Mouse (Mus musculus): ENCODE measurements around the gene Sec1. TPM values are rescaled to one million over a fixed set of nuclear protein-coding genes. Genes with fewer than 3 reads are reported as not detected.

Gene Sec1
- total RNA-seq, 1 experiment = 4.5 TPM

DNA sequence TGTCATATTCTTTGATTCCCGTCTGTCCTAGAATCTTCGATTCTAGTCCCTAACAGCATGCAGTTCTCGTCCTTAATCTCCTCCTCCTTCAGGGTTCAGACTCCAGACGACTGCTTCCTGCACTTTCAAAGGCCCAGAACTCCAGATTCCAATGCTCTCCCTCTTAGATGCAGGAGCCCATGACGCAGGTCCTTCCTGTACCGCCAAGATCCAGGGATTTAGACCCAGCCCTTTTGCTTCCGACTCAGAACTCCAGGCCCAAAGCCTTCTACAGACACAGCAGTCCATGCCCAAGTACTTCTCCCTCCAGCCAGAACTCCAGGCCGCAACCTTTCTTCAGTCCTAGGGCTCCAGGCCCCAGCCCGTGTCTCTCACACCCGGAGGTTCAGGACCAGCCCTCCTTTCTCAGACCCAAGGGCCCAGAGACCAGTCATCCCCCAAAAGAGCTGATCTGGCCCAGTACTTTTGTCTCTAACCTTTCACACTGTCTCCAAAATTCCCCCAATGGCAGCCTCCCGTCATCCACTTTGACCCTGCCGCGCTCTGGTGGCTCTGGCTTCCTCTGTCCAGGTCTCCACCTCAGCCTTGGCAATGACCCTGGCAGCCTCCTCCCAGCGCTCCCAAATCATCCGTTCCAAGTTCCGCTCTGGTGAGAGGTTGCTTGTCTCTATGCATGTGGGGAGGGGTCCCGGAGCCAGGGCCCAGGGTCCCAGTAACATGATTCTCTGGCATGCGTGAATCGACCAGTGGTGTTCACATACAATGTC, 53.8 kb downstream of the Sec1 start:
- no peak for TF ChIP-seq CHD2 (IDR thresholded peaks at IDR 0.05; ENCODE audit: low read depth, low read length)
- no peak for TF ChIP-seq ZC3H11A (IDR thresholded peaks at IDR 0.05; ENCODE audit: borderline replicate concordance, low read depth, low read length)
- H3K27ac ChIP-seq (ENCODE audit: insufficient read depth, low read depth, low read length, poor library complexity, severe bottlenecking) = no peak overlapping the region
- in situ Hi-C loops (cut with MboI; ENCODE audit: low sequenced_read_pairs in 2 of 2, unreplicated experiment in 2 of 2) = no loop called here

GRCm38 (mm10) chr7:45639561-45640027, 54.6 kb downstream of the Sec1 start, which contains the start of gene Mamstr:
Gene Mamstr (plus strand): TSS chr7:45639977.
- Histone ChIP-seq H3K4me3 (ENCODE audit: insufficient read depth in 1 of 2, low read depth in 1 of 2, low read length in 2 of 2, poor library complexity in 1 of 2, severe bottlenecking in 1 of 2) (peak within 1 kb of the TSS in 1 of 2 experiments; percentile 10; a peak in 1 of 4 replicates), H3K27ac (ENCODE audit: insufficient read depth, low read depth, low read length, poor library complexity, severe bottlenecking) (no peak within 1 kb of the TSS), H3K36me3 (ENCODE audit: control insufficient read depth, insufficient read depth, low read length, poor library complexity, severe bottlenecking) (peaks cover 2% of the 10 kb centered on the region; the same call in 1 of the 2 replicates), H3K9me3 (ENCODE audit: control insufficient read depth, insufficient read depth, low read depth, low read length) (no peaks in the 10 kb centered on the region), H3K4me1 (ENCODE audit: control insufficient read depth in 2 of 2, insufficient read depth in 2 of 2, low read length in 2 of 2, poor library complexity in 1 of 2) (peaks cover 1 to 16% of the 10 kb centered on the region in 2 experiments; a peak in 2 of 4 replicates), H3K9ac (ENCODE audit: insufficient read depth, low read depth, low read length, poor library complexity, severe bottlenecking) (no peak within 1 kb of the TSS)
- TF ChIP-seq CHD2 (IDR thresholded peaks at IDR 0.05; ENCODE audit: low read depth, low read length) (no peak), ZC3H11A (IDR thresholded peaks at IDR 0.05; ENCODE audit: borderline replicate concordance, low read depth, low read length) (no peak), ZNF384 (IDR thresholded peaks at IDR 0.05; ENCODE audit: low read depth, low read length) (no peak), HCFC1 (IDR thresholded peaks at IDR 0.05; ENCODE audit: borderline replicate concordance, insufficient read depth, low read length) (no peak), MAFK (IDR thresholded peaks at IDR 0.05; ENCODE audit: insufficient read depth, low read depth, low read length) (no peak)
- DNase-seq (ENCODE audit: low read depth, low spot score) = no peak
- in situ Hi-C loops (cut with MboI; ENCODE audit: low sequenced_read_pairs in 2 of 2, unreplicated experiment in 2 of 2) = no loop called here

More for the DNA sequence above, 53.8 kb downstream of the Sec1 start:
- no peak for DNase-seq (ENCODE audit: low read depth, low spot score)
- Histone ChIP-seq H3K9ac (ENCODE audit: insufficient read depth, low read depth, low read length, poor library complexity, severe bottlenecking) (no peak overlapping the region), H3K9me3 (ENCODE audit: control insufficient read depth, insufficient read depth, low read depth, low read length) (no peaks in the 10 kb centered on the region), H3K4me1 (ENCODE audit: control insufficient read depth in 2 of 2, insufficient read depth in 2 of 2, low read length in 2 of 2, poor library complexity in 1 of 2) (peaks cover 1 to 17% of the 10 kb centered on the region in 2 experiments; a peak in 2 of 4 replicates), H3K4me3 (ENCODE audit: insufficient read depth in 1 of 2, low read depth in 1 of 2, low read length in 2 of 2, poor library complexity in 1 of 2, severe bottlenecking in 1 of 2) (no peak overlapping the region), H3K36me3 (ENCODE audit: control insufficient read depth, insufficient read depth, low read length, poor library complexity, severe bottlenecking) (peaks cover 2% of the 10 kb centered on the region; the same call in 1 of the 2 replicates)

DNA sequence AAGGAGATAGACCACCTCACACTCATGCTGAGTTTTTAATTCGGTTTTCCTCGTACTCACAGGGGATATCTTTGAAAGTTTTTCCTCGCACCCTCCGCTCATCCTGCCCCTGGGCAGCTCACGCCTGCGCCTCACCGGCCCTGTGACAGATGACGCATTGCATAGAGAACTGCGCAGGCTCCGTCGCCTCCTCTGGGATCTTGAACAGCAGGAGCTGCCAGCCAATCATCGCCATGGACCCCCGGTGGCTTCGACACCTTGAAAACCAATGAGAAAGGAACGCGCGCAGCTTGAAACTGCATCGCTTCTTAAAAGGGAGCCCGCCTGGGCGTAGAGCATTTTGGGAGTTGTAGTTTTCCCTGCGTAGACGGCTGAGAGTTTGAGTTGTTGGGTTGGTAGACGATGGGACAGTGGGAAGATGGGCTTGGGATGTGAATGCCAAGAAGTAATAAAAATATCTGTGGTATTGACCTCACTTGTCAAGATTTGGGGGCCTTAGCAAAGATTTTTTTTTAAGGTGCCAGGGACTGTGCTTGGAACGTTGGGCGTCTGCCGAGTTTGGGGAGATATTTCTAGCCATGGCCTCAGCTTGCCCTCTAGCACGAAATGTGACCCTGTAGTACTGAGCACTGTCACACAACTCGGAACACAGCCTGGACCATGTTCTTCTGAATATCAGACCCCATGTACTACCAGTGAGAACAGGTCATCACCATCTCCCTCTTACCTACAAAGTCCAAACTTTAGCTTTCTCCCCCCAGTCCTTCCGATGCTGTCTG, 55.4 kb downstream of the Sec1 start:
- Histone ChIP-seq H3K27ac (ENCODE audit: insufficient read depth, low read depth, low read length, poor library complexity, severe bottlenecking) (no peak overlapping the region), H3K4me3 (ENCODE audit: insufficient read depth in 1 of 2, low read depth in 1 of 2, low read length in 2 of 2, poor library complexity in 1 of 2, severe bottlenecking in 1 of 2) (no peak overlapping the region; a peak in 1 of 4 replicates), H3K4me1 (ENCODE audit: control insufficient read depth in 2 of 2, insufficient read depth in 2 of 2, low read length in 2 of 2, poor library complexity in 1 of 2) (peaks cover 1 to 12% of the 10 kb centered on the region in 2 experiments; a peak in 2 of 4 replicates), H3K9me3 (ENCODE audit: control insufficient read depth, insufficient read depth, low read depth, low read length) (no peaks in the 10 kb centered on the region), H3K9ac (ENCODE audit: insufficient read depth, low read depth, low read length, poor library complexity, severe bottlenecking) (no peak overlapping the region), H3K36me3 (ENCODE audit: control insufficient read depth, insufficient read depth, low read length, poor library complexity, severe bottlenecking) (peaks cover 2% of the 10 kb centered on the region; the same call in 1 of the 2 replicates)
- in situ Hi-C loops (cut with MboI; ENCODE audit: low sequenced_read_pairs in 2 of 2, unreplicated experiment in 2 of 2) = no loop called here
- peak; percentile 90 for DNase-seq (ENCODE audit: low read depth, low spot score)
- TF ChIP-seq CHD2 (IDR thresholded peaks at IDR 0.05; ENCODE audit: low read depth, low read length) (no peak), HCFC1 (IDR thresholded peaks at IDR 0.05; ENCODE audit: borderline replicate concordance, insufficient read depth, low read length) (peak; percentile 92)

DNA sequence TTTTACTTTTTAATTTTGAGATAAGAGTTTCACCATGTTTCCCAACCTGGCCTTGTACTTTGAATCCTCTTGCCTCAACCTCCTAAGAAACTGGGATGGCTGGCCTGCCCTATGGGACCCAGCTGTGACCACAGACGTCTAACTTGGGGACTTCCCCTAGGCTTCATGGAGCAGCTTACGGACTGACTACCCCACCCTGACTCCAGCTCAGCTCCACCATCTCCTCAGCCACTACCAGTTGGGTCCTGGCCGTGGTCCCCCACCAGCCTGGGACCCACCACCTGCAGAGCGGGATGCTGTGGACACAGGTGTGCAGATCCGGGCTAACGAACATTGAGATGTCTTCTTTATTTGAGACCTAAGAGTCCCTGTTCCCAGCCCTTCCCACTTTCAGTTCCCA, 56.5 kb downstream of the Sec1 start:
- TF ChIP-seq ZC3H11A (IDR thresholded peaks at IDR 0.05; ENCODE audit: borderline replicate concordance, low read depth, low read length) (no peak), ZNF384 (IDR thresholded peaks at IDR 0.05; ENCODE audit: low read depth, low read length) (no peak), MAFK (IDR thresholded peaks at IDR 0.05; ENCODE audit: insufficient read depth, low read depth, low read length) (no peak), CHD2 (IDR thresholded peaks at IDR 0.05; ENCODE audit: low read depth, low read length) (no peak), HCFC1 (IDR thresholded peaks at IDR 0.05; ENCODE audit: borderline replicate concordance, insufficient read depth, low read length) (no peak)
- in situ Hi-C loops (cut with MboI; ENCODE audit: low sequenced_read_pairs in 2 of 2, unreplicated experiment in 2 of 2) = no loop called here
- Histone ChIP-seq H3K36me3 (ENCODE audit: control insufficient read depth, insufficient read depth, low read length, poor library complexity, severe bottlenecking) (peaks cover 2% of the 10 kb centered on the region; the same call in 1 of the 2 replicates), H3K9me3 (ENCODE audit: control insufficient read depth, insufficient read depth, low read depth, low read length) (no peaks in the 10 kb centered on the region), H3K4me3 (ENCODE audit: insufficient read depth in 1 of 2, low read depth in 1 of 2, low read length in 2 of 2, poor library complexity in 1 of 2, severe bottlenecking in 1 of 2) (no peak overlapping the region), H3K27ac (ENCODE audit: insufficient read depth, low read depth, low read length, poor library complexity, severe bottlenecking) (no peak overlapping the region), H3K9ac (ENCODE audit: insufficient read depth, low read depth, low read length, poor library complexity, severe bottlenecking) (no peak overlapping the region), H3K4me1 (ENCODE audit: control insufficient read depth in 2 of 2, insufficient read depth in 2 of 2, low read length in 2 of 2, poor library complexity in 1 of 2) (peaks cover 1 to 10% of the 10 kb centered on the region in 2 experiments; a peak in 2 of 4 replicates)
- DNase-seq (ENCODE audit: low read depth, low spot score) = no peak
